Mouse (Mus musculus): Measurements from ENCODE around the gene 4930544D05Rik.

Gene 4930544D05Rik

DNA sequence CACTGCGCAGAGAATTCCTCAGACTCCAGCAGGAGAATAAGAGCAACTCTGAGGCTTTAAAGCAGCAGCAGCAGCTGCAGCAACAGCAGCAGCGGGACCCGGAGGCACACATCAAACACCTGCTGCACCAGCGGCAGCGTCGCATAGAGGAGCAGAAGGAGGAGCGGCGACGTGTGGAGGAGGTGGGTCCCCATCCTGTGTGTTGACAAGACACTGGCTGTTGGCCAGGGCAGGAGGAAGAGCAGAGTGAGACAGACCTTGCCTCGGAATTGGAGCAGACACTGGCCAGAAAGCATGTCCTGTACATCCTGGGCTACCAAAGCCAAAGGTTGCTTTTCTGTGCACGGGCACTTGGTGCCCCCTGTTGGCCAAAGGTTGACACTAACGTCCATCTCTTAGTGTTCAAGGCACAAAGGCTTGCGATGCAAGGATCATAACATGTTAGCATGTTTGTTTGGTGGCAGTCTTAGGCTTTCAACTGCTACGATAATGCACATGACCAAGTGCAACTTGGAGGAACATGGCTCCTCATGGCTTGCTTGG lies 10.6 kb upstream of the 4930544D05Rik start:
- peak; percentile 85 for DNase-seq

- no peak for DNase-seq
Observed at GRCm38 (mm10) chr11:70606717-70607116, 8.9 kb upstream of the 4930544D05Rik start.

- DNase-seq = no peak
Observed at GRCm38 (mm10) chr11:70607611-70608010, 8.0 kb upstream of the 4930544D05Rik start.

- DNase-seq = peak; percentile 49
Observed at GRCm38 (mm10) chr11:70608381-70609066, 7.1 kb upstream of the 4930544D05Rik start.

GRCm38 (mm10) chr11:70610752-70611151 lies 4.9 kb upstream of the 4930544D05Rik start:
- no peak for DNase-seq

DNA sequence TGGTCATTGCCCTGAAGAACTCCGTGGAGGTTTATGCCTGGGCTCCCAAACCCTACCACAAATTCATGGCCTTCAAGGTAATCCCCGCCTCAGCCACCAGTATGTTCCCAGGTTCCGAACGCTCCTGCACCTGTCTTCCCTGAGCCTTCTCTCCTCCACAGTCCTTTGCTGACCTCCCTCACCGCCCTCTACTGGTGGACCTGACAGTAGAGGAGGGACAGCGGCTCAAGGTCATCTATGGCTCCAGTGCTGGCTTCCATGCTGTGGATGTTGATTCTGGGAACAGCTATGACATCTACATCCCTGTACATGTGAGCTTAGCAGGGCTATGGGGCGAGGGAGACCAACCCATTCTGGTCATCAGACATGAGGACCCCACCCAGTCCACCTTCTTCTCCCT lies 3.1 kb upstream of the 4930544D05Rik start:
- DNase-seq = no peak

- peak; percentile 71 for DNase-seq
Observed at GRCm38 (mm10) chr11:70615074-70615473, 574 bp upstream of the 4930544D05Rik start.

DNA sequence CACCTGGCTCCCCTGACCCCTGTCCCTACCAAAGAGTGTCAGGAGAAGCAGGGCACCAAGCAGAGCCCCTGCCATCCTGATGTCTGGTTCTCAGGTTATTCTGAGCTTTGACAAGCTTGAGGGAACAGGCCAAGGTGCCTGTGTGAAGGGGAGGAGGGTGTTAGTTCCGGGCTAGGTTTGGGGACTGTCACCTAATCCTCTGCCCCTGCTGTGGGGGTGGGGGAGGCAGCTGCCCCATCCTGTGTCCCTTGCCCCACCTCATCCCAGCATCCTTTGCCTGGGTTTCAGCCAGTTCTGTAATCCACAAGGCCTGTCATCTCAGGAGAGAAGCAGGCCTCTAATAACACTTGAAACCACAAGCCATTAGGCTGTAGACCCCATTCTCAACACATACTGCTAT lies 3.5 kb downstream of the 4930544D05Rik start, which contains the start of gene Chrne:
Chrne (minus strand) TSS at position 116 of the 400 bp plus-strand sequence.
- no peak for DNase-seq

DNA sequence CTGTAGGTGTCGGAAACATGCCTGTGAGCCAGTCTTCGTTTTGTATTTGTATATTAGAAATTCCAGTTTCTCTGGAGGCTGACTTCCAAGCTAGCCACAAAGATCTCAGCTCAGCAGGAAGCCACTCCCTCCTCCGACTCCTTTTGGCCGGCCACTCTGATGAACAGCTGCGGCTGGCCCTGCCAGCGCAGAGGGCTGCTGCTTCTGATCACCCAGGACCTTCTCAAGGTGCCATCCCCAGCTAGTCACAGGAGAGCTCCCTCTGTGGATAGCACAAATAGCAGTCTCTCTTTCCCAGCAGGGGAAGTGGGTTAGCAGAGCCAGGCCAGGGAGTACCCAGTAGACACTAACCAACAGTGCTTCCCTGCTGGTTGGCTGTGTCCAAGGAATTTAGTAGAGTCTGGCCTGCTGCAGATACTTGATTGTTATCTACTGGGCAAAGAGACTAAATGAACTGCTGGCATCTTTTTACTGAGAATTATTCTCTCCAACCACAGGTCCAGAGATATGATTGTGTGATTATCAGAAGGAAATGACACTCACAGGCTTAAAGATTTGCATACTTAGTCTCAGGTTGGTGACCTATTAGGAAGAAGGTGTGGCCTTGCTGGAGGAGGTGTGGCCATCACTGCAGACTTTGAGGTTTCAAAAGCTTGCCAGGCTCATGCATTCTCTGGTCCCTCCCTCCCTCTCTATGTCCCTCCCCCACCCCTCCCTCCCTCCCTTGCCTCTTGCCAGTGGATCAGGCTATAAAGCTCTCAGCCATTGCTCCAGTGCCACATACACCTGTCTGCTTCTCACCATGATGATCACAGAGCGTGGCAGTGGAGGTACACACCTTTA lies 6.5 kb downstream of the 4930544D05Rik start:
- DNase-seq = no peak

DNA sequence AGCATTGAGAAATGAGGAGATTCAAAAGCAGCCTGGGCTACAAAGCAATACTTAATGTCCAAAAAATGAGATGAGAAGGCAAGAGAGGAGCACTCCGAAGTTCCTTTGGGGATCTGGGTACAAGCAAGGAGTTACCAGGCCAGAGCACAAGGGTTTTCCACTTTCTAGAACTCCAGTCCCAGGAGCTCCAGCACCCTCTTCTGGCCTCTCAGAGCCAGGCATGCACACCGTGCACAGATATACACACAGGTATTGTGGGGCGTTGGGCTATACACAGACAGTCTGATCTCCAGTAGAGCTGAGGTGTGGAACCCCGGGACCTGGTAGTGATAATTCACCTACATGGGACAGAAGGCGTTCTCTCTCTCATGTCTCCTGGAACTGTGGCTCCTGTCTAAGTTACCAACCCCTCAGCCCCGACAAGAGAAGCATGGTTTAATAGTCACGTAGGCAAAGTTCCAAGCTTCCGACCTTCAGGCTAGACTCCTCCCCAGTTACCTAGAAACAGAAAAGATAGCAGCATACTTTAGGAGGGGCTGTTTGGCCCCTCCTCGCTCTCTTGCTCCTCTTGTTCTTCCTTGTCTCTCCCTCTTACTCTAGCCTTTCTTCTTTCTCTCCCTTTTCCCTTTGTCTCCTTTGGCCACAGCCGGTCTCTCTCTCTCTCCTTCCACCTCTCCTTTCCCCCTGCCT lies 7.5 kb downstream of the 4930544D05Rik start:
- no peak for DNase-seq

DNA sequence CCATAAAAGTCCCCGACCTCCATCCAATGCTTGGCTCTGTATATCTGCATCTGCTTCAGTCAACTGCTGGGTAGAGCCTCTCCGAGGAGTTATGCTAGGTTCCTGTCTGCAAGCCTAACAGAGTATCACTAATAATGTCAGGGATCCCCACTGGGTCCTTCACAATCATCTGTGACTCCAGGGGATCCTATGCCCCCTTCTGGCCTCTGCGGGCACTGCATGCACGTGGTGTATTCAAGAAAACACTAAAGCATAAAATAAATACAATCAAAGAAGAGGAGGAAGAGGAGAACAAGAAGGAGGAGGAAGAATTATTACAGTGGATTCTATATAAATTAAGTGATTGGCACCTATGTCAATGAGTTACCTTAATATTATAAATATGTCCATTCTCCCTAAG lies 9.8 kb downstream of the 4930544D05Rik start:
- DNase-seq = peak; percentile 60

DNA sequence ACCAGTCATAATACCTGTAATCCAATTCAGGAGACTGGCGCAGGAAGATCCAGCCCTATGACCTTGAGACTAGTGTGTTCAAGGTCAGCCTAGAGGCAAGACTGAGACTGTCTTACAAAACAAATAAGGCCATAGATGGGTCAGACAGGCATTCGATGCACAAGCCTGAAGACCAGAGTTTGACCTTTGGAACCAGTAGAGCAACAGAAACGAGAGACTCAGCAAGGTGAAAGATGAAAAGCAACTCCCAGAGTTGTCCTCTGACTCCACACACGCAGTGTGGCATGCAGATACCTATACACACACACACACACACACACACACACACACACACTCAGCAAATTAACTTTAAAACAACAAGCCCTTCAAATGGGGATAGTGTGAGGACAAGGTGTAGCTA lies 11.2 kb downstream of the 4930544D05Rik start:
- no peak for DNase-seq

- DNase-seq = no peak
Observed at GRCm38 (mm10) chr11:70628431-70628830, 12.8 kb downstream of the 4930544D05Rik start.

- DNase-seq = no peak
Observed at GRCm38 (mm10) chr11:70629557-70629956, 13.9 kb downstream of the 4930544D05Rik start.

GRCm38 (mm10) chr11:70630129-70630528 lies 14.5 kb downstream of the 4930544D05Rik start:
- DNase-seq = peak; percentile 50

DNA sequence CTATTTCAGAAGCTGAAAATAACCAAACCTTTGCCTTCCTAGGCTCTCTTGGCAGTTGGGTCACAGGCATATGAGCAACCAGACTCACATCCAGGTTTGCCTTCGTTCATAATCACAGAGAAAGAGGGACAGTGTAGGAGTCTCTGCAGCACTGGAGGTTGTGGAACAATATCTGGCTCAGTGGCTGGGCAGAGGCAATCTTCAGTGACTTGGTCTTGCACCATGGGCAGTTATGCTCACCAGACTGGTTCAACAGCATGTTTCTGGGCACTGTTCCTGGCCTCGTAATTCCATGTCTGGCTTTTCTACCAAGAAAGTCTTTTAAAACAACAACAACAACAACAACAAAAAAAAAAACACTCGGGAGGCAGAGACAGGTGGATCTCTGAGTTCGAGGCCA lies 20.0 kb downstream of the 4930544D05Rik start:
- DNase-seq = no peak

DNA sequence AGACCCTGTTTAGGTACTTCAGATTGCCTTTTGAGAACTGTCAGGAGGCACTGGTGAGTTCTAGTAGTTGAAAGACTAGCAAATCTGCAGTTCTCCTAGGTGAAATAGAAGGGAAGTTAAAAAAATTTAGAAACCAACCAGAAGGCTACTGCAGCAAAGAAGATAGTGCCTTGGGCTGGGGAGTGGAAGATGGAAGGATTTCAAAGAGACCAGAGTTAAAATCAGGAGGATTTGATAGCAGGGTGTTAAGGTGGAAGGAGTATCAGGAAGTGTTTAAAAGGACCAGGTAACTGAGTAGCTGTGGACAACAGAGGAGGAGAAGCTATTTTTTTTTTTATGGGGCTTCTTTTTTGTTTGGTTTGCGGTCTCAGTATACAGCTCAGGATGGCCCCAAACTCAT lies 22.1 kb downstream of the 4930544D05Rik start:
- no peak for DNase-seq

DNA sequence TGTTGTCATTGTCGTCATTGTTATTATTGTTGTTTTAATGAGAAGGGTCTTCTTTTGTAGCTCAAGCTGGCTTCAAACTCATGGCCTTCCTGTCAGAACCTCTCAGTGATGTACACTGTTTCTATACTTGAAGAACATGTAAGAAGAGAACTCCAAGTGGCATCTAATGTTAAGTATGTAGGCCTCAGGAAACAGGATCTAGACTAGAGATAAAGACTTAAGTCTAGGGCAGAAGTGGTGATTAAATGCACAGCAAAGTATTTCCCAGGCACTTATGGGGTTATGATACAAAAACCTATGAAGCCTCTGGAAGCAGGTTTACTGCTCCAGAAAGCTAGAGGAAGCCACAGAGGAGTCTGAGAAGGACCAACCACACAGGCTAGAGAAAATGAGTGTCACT lies 22.6 kb downstream of the 4930544D05Rik start:
- DNase-seq = no peak

- DNase-seq = no peak
Observed at GRCm38 (mm10) chr11:70638714-70639278, 23.1 kb downstream of the 4930544D05Rik start, which contains the start of gene Gp1ba. Gene Gp1ba, plus strand, starts transcription at chr11:70639122.

GRCm38 (mm10) chr11:70639976-70640375 lies 24.3 kb downstream of the 4930544D05Rik start:
- DNase-seq = no peak

GRCm38 (mm10) chr11:70641241-70641640 lies 25.6 kb downstream of the 4930544D05Rik start:
- no peak for DNase-seq

DNA sequence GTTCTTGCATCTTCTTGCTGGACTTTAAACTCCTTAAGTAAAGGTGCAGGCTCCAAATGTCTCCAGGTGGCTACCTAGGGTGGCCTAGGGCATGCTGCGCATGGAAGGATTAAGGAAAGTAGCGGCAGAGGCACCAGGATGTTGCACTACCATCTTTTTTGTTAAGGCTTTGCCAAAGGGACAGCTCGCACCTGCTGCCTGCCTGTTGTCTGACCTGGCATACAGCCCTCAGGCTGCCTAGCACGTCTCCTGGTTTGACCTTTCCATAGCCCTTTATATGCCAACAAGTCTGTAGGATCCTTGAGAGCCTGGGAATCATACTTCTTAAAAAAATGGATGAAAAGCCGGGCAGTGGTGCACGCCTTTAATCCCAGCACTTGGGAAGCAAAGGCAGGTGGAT lies 27.4 kb downstream of the 4930544D05Rik start:
- DNase-seq = no peak

Data from kidney, adult 18-20 months (tissue).